Mouse (Mus musculus) layer of hippocampus, adult 2 months (tissue): ENCODE measurements around the gene Kcnh2. TPM values are rescaled to one million over a fixed set of nuclear protein-coding genes. Genes with fewer than 3 reads are reported as not detected.

Experiments
- DNase-seq, 2 experiments: peaks; one replicate each; pipeline ENCODE4 v3.0.0; 2022; ENCODE audit warnings: low spot score in 2 of 2
- H3K27ac ChIP-seq: fragments of 200-600 bp; 2 replicates; pipeline ENCODE4 v1.8.1; 2022
- H3K4me3 ChIP-seq: fragments of 200-600 bp; 2 replicates; pipeline ENCODE4 v1.8.1; 2022; ENCODE audit warnings: mild to moderate bottlenecking
- CTCF ChIP-seq: fragments of 200-600 bp; conservative IDR thresholded peaks from 2 replicates; pipeline ENCODE4 v1.8.1; 2022; ENCODE audit warnings: antibody characterized with exemption, mild to moderate bottlenecking, moderate library complexity
- total RNA-seq, 2 experiments: library from RNA; stranded (reverse); gene quantifications; 2 replicates each; pipeline ENCODE4 v1.2.3; 2021

The Kcnh2 gene
- total RNA-seq, 2 experiments from 2014 or later: 21.7 to 23.6 TPM

- TF ChIP-seq CTCF: peak; percentile 86
- Histone ChIP-seq H3K4me3 (no peak overlapping the region), H3K27ac (no peak overlapping the region)
- peak; percentile 50 to 53 for DNase-seq
Observed at GRCm38 (mm10) chr5:24335888-24336511, 15.4 kb downstream of the Kcnh2 start.

DNA sequence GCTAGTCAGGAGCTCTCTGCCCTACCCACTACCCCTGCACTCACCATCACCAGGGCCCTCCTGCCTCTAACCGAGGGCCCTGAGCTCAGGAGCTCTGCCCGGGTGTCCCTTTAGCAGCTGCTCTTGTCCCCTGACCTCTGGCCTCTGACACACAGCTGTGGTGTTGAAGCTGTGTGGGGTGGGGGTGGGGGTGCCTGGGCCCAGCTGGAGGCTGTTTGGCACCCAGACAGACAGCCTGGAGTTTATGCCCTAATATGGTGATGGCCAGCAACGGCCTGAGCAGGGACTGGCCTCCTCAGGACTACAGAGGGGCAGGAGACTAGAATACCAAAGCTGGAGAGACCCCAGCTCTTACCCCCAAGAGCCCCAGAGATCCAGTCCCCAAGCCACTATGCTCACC lies 16.7 kb downstream of the Kcnh2 start:
- H3K27ac ChIP-seq: no peak overlapping the region
- H3K4me3 ChIP-seq: no peak overlapping the region
- DNase-seq: no peak
- no peak for TF ChIP-seq CTCF

DNA sequence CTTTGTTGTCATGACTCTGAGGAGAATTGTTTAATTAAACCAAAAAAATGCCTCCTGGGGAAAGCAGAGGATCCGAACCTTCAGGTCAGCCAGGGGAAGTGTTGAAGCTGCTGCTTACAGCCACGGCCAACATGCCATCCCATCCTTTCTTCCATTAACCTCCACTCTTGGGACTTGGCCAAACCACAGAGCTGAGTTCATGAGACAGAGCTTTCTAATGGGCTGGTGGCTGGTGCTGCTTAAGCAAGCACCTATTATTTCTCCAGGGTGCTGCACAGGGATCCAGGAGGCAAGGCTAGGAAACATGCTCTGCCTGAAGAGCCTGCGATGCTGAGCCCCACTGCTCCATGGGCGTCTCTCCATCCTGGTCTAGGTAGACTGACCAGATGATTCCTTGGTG lies 19.0 kb downstream of the Kcnh2 start:
- no peak for DNase-seq
- no peak overlapping the region for H3K27ac ChIP-seq
- TF ChIP-seq CTCF: no peak
- H3K4me3 ChIP-seq: no peak overlapping the region

GRCm38 (mm10) chr5:24329965-24330298 lies 21.5 kb downstream of the Kcnh2 start:
- Histone ChIP-seq H3K4me3 (no peak overlapping the region), H3K27ac (no peak overlapping the region)
- no peak for TF ChIP-seq CTCF
- no peak for DNase-seq

DNA sequence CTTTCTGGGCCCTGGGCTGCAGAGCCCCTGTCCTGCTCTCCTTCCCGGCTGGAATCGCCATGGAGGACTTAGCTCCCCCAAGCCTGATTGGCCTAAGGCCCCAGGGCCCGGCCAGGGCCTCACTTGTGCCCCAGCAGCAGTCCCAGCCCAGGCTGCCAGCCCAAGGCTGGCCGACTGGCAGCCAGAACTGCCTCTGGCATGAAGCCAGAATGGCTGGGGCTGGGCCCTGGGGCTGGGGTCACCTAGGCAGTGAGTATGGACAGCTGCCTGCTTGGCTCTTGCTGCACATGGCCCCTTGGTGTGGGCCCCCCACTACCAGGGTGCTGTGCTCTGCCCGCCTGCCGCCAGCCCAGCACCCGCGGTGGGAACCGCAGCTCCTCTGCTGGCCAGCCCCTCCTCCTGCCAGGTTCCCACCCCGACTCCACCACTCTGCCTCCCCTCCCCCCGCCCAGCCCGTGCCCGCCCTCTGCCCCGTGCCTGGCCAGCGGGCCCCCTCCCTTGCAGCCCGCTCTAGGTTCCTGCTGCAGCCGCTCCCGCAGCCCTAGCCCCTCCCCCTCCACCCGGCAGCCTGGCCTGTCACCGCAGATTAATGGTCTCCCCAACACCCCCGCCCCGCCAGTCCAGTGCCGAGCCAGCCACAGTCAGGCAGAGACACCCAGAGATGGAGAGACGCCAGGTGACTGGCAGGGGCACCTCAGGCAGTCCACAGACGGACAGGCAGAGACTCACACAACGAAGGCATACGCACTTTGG lies 22.0 kb downstream of the Kcnh2 start:
- DNase-seq: no peak
- no peak for TF ChIP-seq CTCF
- Histone ChIP-seq H3K4me3 (peak overlapping the region; percentile 24; the same call in 1 of the 2 replicates), H3K27ac (no peak overlapping the region)

GRCm38 (mm10) chr5:24328813-24329211 lies 22.6 kb downstream of the Kcnh2 start:
- no peak overlapping the region; the same call in 1 of the 2 replicates for H3K4me3 ChIP-seq
- DNase-seq: no peak
- H3K27ac ChIP-seq: no peak overlapping the region
- TF ChIP-seq CTCF: no peak

GRCm38 (mm10) chr5:24326842-24327417 lies 24.5 kb downstream of the Kcnh2 start:
- Histone ChIP-seq H3K4me3 (no peak overlapping the region), H3K27ac (no peak overlapping the region)
- no peak for TF ChIP-seq CTCF
- no peak for DNase-seq

- Histone ChIP-seq H3K27ac (no peak overlapping the region), H3K4me3 (no peak overlapping the region)
- no peak for DNase-seq
- TF ChIP-seq CTCF: no peak
Observed at GRCm38 (mm10) chr5:24326166-24326841, 25.1 kb downstream of the Kcnh2 start.

DNA sequence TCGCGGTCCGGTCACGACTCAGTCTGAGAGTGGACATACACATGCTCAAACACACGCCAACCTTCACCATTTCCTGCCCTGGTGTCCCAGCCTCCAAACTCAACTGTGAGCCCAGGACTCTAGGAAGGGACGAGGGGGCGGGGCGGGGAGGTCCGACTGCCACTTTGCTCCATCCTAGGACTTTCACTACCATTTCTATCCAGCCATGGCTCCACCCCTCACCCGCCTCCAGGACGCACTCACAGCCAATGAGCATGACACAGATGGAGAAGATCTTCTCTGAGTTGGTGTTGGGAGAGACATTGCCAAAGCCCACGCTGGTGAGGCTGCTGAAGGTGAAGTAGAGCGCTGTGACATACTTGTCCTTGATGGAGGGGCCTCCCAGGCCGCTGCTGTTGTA lies 26.2 kb downstream of the Kcnh2 start:
- no peak for DNase-seq
- no peak for TF ChIP-seq CTCF
- Histone ChIP-seq H3K4me3 (no peak overlapping the region), H3K27ac (no peak overlapping the region)

DNA sequence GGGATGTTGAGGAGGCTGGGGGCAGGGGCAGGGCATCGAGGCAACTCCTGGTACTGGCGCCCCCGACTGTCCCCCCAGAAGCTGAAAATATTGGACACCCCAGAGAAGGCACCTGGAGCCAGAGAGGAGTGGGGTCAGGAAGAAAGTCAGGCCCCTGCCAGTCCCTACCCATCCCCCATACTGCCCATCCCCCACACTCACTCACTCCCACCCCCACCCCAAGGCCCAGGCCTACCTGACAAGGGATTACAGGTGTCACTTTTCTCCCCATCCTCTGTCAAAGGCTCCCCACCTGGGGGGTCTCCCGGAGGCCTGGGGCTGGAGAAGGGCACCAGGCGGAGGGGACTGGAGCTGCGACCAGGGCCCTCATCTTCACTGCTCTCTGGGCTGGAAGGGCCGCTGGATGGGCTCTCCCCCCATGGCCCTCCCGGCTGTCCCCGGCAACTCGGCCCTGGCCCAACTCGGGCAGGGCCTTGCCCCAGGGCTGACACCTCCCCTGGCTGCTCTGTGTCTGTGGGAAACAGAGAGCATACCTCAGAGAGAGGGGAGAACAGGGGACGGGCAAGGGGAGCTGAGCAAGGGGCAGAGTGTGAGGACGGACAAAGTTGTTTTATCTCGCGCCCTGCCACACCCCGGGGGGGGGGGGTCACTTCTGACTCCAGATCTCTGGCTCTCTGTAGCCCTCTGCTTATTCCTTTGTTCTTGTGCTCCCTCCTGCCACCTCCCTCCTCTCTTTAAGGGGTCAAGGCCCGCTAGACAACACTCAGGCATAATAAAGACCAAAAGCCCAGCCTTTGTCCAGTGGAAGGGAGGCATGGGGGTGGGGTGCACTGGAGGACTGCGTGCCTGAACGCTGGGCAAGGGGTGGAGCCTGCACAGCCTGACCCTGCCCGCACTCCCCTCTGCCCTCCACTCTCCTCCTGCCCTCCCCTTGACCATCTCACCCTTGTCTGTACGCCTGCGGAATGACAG lies 29.4 kb downstream of the Kcnh2 start:
- H3K4me3 ChIP-seq: no peak overlapping the region
- H3K27ac ChIP-seq: no peak overlapping the region
- no peak for TF ChIP-seq CTCF
- DNase-seq: no peak

DNA sequence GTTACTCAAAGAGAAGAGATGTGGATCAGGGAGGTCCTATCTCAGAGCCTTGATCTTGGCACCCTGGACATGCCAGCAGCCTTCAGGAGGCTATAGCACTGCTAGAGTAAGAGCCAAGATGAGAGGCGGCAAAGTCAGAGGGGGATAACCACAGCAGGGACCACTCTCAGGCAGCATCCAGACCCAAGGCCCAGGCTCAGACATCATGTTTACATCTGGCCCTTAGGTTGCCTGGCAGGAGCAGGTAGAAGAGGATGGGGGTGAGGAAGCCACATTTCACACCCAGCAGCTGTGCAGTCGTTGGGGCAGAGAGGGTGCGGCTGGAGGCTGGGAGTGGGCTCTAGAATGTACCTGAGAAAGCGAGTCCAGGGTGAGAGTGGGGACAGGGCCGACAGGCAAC lies 30.5 kb downstream of the Kcnh2 start:
- DNase-seq: no peak
- no peak for TF ChIP-seq CTCF
- H3K4me3 ChIP-seq: no peak overlapping the region
- H3K27ac ChIP-seq: no peak overlapping the region

GRCm38 (mm10) chr5:24320467-24320813 lies 31.0 kb downstream of the Kcnh2 start:
- Histone ChIP-seq H3K4me3 (no peak overlapping the region), H3K27ac (no peak overlapping the region)
- no peak for TF ChIP-seq CTCF
- peak; percentile 23 to 29 for DNase-seq
